Mouse (Mus musculus): ENCODE data around the gene Add1. TPM values are rescaled to one million over a fixed set of nuclear protein-coding genes. Genes with fewer than 3 reads are reported as not detected.
"Not testable (repeated sequence)": the region's sequence is repeated elsewhere in the genome, so short reads cannot be mapped to it uniquely, and the experiment has no call there.

Add1 gene
- total and polyA plus RNA-seq, 2 experiments from 2014 or later: 104 to 246 TPM

DNA sequence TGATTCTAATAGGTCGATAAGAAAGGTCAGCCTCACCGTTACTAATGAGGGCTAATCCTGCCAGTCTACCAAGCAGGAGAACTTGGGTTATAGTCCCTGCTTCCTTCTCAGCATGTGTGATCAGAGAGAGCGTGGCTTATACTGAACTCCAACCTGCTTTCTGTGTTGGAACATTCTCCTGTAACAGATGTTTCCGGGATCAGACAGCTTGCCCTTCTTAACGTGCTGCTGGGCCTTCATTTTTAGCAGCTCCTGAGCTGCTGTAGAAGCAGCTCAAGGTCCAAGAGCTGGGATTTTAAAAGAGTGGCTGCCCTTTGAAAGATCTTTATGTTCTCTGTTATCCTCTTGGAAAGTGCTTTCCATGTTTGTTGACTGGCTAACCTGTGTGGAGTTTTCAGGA, 11.8 kb downstream of the Add1 start:
- Histone ChIP-seq H3K27me3 (ENCODE audit: control insufficient read depth, insufficient read depth, low read length) (no peaks in the 10 kb centered on the region), H3K9ac (replicated peaks; ENCODE audit: low read depth, low read length) (no peak overlapping the region), H3K27ac (ENCODE audit: low read depth) (no peak overlapping the region), H3K4me1 (ENCODE audit: control insufficient read depth, insufficient read depth) (peaks cover 20% of the 10 kb centered on the region), H3K9me3 (replicated peaks; ENCODE audit: control insufficient read depth, low read length) (no peaks in the 10 kb centered on the region), H3K36me3 (replicated peaks; ENCODE audit: control insufficient read depth, insufficient read depth, low read length) (no peaks in the 10 kb centered on the region), H3K4me3 (ENCODE audit: low read depth, low read length) (no peak overlapping the region), H3K4me2 (ENCODE audit: low read depth, low read length) (no peak overlapping the region)
- TF ChIP-seq EP300 (IDR thresholded peaks at IDR 0.05; ENCODE audit: low read depth) (no peak), CTCF (IDR thresholded peaks at IDR 0.05; ENCODE audit: low read depth) (no peak)
- WGBS: 71% methylated on average over 5 of the region's 5 CpGs
- ATAC-seq (ENCODE audit: insufficient read depth, low read depth) (no peak), DNase-seq (ENCODE audit: low spot score) (no peak)

DNA sequence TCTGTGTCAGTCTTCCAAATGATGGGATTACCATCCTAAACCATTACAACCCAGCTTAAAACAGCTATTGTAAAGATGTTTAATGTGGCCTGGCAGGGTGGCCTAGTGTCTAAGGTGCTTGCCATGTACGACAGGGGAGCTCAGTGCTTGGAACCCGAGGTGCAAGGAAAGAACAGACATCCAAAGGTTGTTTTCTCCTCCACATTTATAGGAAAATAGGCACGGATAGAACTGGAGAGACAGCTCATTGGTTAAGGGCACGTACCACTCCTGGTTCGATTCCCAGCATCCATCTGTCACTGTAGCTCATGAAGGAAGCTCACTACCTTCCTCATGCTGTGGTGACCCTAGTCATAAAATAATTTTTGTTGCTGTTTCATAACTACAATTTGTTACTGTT, 14.4 kb downstream of the Add1 start:
- Histone ChIP-seq H3K4me2 (ENCODE audit: low read depth, low read length) (no peak overlapping the region), H3K9me3 (replicated peaks; ENCODE audit: control insufficient read depth, low read length) (no peaks in the 10 kb centered on the region)
- no peak for ATAC-seq (ENCODE audit: insufficient read depth, low read depth)

DNA sequence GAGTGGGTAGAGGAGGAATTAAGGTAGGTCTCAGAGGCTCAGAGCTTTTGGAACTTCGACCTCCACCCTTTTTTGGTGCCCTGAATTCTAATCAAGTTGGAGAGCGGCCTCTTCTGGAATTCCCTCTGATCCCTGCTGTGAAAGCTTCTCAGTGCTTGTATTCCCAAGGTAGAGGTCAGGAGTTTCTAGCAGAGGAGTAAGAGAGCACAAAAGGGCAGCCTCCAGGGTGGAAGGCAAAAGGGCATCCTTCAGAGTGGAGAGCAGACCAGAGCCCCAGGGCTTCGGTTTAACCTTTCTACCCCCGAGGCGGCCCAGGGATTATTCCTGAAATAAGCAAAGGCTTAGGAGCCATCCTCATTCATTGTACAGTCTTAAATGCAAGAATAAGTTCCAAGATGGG, 16.6 kb downstream of the Add1 start:
- no peaks in the 10 kb centered on the region for H3K4me1 ChIP-seq (ENCODE audit: control insufficient read depth, insufficient read depth)
- no peaks in the 10 kb centered on the region for H3K36me3 ChIP-seq (replicated peaks; ENCODE audit: control insufficient read depth, insufficient read depth, low read length)
- no peak overlapping the region for H3K27ac ChIP-seq (ENCODE audit: low read depth)
- H3K9ac ChIP-seq (replicated peaks; ENCODE audit: low read depth, low read length): no peak overlapping the region
- H3K4me2 ChIP-seq (ENCODE audit: low read depth, low read length): no peak overlapping the region
- TF ChIP-seq CTCF (IDR thresholded peaks at IDR 0.05; ENCODE audit: low read depth): no peak
- TF ChIP-seq EP300 (IDR thresholded peaks at IDR 0.05; ENCODE audit: low read depth): no peak
- no peaks in the 10 kb centered on the region for H3K9me3 ChIP-seq (replicated peaks; ENCODE audit: control insufficient read depth, low read length)
- 44% methylated on average over 5 of the region's 5 CpGs for WGBS
- no peak for DNase-seq (ENCODE audit: low spot score)
- no peak overlapping the region for H3K4me3 ChIP-seq (ENCODE audit: low read depth, low read length)
- ATAC-seq (ENCODE audit: insufficient read depth, low read depth): no peak
- H3K27me3 ChIP-seq (ENCODE audit: control insufficient read depth, insufficient read depth, low read length): no peaks in the 10 kb centered on the region

More for the DNA sequence above, 14.4 kb downstream of the Add1 start:
- Histone ChIP-seq H3K4me1 (ENCODE audit: control insufficient read depth, insufficient read depth) (0 out of 2 replicates have a peak, but pooled peaks cover 10% of the 10 kb centered on the region), H3K4me3 (ENCODE audit: low read depth, low read length) (no peak overlapping the region), H3K36me3 (replicated peaks; ENCODE audit: control insufficient read depth, insufficient read depth, low read length) (no peaks in the 10 kb centered on the region), H3K27ac (ENCODE audit: low read depth) (no peak overlapping the region), H3K9ac (replicated peaks; ENCODE audit: low read depth, low read length) (no peak overlapping the region), H3K27me3 (ENCODE audit: control insufficient read depth, insufficient read depth, low read length) (no peaks in the 10 kb centered on the region)
- 88% methylated on average over 5 of the region's 5 CpGs for WGBS
- DNase-seq (ENCODE audit: low spot score): no peak
- TF ChIP-seq CTCF (IDR thresholded peaks at IDR 0.05; ENCODE audit: low read depth): no peak
- no peak for TF ChIP-seq EP300 (IDR thresholded peaks at IDR 0.05; ENCODE audit: low read depth)

DNA sequence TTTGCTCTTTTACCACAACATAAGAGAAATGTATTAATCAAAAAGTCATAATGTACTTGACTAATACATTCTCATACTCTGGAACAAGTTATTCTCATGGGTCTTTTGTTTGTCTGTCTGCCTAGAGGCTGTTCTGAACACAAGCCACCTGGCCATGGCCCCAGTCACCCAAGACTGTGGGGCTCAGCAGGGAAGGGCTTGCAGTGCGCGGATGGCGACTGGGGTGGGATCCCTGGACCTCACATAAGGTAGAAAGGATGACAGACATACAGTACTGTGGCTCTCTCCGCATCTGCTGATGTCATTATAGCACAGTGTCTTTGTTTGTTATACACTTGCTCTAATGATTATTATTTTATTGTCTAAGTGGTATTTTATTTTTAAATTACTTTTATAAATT, 17.2 kb downstream of the Add1 start:
- Histone ChIP-seq H3K27ac (ENCODE audit: low read depth) (no peak overlapping the region), H3K9ac (replicated peaks; ENCODE audit: low read depth, low read length) (no peak overlapping the region), H3K36me3 (replicated peaks; ENCODE audit: control insufficient read depth, insufficient read depth, low read length) (no peaks in the 10 kb centered on the region), H3K27me3 (ENCODE audit: control insufficient read depth, insufficient read depth, low read length) (no peaks in the 10 kb centered on the region), H3K9me3 (replicated peaks; ENCODE audit: control insufficient read depth, low read length) (no peaks in the 10 kb centered on the region), H3K4me3 (ENCODE audit: low read depth, low read length) (no peak overlapping the region), H3K4me1 (ENCODE audit: control insufficient read depth, insufficient read depth) (no peaks in the 10 kb centered on the region), H3K4me2 (ENCODE audit: low read depth, low read length) (no peak overlapping the region)
- 70% methylated on average over 4 of the region's 4 CpGs for WGBS
- no peak for TF ChIP-seq CTCF (IDR thresholded peaks at IDR 0.05; ENCODE audit: low read depth)
- no peak for TF ChIP-seq EP300 (IDR thresholded peaks at IDR 0.05; ENCODE audit: low read depth)
- ATAC-seq (ENCODE audit: insufficient read depth, low read depth) (no peak), DNase-seq (ENCODE audit: low spot score) (no peak)

DNA sequence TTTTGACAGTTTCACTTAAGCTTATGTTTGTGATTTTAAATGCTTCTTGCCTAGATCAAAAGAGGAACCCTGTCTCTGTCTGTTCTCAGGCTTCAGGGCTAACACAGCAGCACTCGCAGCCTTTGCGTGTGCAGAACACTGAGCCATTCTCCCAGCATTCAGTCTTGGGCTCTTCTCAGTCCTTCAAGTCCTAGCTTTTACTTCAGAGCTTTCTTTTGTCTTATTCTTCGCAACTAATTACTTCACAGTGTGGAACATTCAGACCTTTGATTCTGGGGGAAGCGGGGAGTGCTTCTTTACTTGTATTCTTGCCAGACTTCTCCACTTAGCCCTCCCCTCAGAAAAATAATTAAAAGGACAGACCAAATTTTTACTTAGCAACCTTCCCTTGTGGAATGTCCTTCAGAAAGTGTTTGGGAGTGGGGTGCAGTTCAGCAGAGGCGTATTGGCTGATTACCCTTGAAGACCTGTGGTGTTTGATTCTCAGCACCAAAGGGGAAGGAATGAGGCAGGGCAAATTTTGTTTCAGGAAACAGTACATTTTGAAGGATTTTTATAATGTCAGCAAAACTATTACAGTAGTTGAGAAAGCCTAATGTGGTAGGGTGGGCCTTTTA, 18.0 kb downstream of the Add1 start:
- TF ChIP-seq CTCF (IDR thresholded peaks at IDR 0.05; ENCODE audit: low read depth): no peak
- no peak for TF ChIP-seq EP300 (IDR thresholded peaks at IDR 0.05; ENCODE audit: low read depth)
- Histone ChIP-seq H3K9ac (replicated peaks; ENCODE audit: low read depth, low read length) (no peak overlapping the region), H3K27me3 (ENCODE audit: control insufficient read depth, insufficient read depth, low read length) (no peaks in the 10 kb centered on the region), H3K4me2 (ENCODE audit: low read depth, low read length) (no peak overlapping the region), H3K9me3 (replicated peaks; ENCODE audit: control insufficient read depth, low read length) (no peaks in the 10 kb centered on the region), H3K27ac (ENCODE audit: low read depth) (no peak overlapping the region), H3K4me1 (ENCODE audit: control insufficient read depth, insufficient read depth) (no peaks in the 10 kb centered on the region), H3K4me3 (ENCODE audit: low read depth, low read length) (no peak overlapping the region), H3K36me3 (replicated peaks; ENCODE audit: control insufficient read depth, insufficient read depth, low read length) (no peaks in the 10 kb centered on the region)
- DNase-seq (ENCODE audit: low spot score) (no peak), ATAC-seq (ENCODE audit: insufficient read depth, low read depth) (no peak)
- 75% methylated on average over 5 of the region's 5 CpGs for WGBS

DNA sequence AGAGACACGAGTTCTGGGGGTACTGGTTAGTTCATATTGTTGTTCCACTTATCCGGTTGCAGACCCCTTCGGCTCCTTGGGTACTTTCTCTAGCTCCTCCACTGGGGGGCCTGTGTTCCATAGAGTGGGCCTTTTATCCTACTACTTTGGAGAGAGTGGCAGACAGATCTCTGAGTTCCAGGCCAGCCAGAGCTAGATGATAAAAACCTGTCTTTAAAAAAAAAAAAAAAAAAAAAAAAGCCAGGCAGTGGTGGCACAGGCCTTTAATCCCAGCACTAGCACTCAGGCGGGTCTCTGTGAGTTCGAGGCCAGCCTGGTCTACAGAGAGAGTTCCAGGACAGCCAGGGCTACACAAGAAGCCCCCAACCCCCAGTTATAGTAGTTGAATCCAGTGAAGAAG, 18.8 kb downstream of the Add1 start:
- H3K4me2 ChIP-seq (ENCODE audit: low read depth, low read length); DNase-seq (ENCODE audit: low spot score); H3K9ac ChIP-seq (replicated peaks; ENCODE audit: low read depth, low read length); ATAC-seq (ENCODE audit: insufficient read depth, low read depth); H3K36me3 ChIP-seq (replicated peaks; ENCODE audit: control insufficient read depth, insufficient read depth, low read length); H3K27ac ChIP-seq (ENCODE audit: low read depth); H3K9me3 ChIP-seq (replicated peaks; ENCODE audit: control insufficient read depth, low read length); H3K4me3 ChIP-seq (ENCODE audit: low read depth, low read length); H3K27me3 ChIP-seq (ENCODE audit: control insufficient read depth, insufficient read depth, low read length); H3K4me1 ChIP-seq (ENCODE audit: control insufficient read depth, insufficient read depth): not testable (repeated sequence)
- WGBS: 90% methylated on average over 5 of the region's 5 CpGs

All from heart, postnatal 0 days (tissue).